Mouse (Mus musculus) cerebellum, adult 11 months (tissue): Measurements from ENCODE around the gene Apoc2.

Experiments used
- DNase-seq: peaks from one replicate; pipeline ENCODE4 v3.0.0; 2022

Gene Apoc2

DNA sequence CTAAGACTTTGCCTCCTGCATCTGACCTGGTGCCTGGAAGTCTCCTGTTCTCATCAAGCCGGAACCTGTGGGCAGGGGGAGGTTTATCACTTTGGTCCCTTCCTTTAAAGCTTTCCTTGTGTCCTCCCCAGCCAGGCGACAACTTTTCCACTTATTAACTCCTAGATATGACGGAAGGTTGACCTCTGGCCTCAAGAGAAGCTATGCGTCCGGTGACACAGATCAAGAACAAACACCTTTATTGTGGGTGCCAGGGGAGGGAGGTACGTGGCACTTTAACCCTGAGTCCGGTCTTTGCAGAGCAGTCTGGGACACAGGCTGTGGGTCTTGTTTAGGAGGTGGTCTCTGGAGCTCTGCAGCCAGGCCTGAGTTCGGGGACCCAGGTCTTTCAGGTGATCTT, at the start of gene Apoc2:
TSS of gene Apoc2 (minus strand) at position 70 of the 400 bp plus-strand sequence.
- DNase-seq: no peak

DNA sequence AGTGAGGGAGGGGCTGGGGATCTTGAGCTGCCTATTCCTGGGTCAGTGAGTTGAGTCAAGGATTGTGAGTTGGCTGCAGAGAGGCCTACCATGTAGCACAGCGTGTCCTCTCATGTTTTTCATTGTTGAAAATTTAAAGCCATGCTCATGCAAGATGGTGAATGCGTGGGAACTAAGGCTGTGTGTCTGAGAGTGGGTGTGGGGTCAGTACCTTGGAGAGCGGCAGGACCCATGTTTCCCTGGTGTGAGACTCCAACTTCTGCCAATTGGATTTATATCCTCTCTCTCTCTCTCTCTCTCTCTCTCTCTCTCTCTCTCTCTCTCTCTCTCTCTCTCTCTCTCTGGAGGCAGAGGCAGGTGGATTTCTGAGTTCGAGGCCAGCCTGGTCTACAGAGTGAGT, 48.8 kb upstream of the Apoc2 start:
- no peak for DNase-seq

DNA sequence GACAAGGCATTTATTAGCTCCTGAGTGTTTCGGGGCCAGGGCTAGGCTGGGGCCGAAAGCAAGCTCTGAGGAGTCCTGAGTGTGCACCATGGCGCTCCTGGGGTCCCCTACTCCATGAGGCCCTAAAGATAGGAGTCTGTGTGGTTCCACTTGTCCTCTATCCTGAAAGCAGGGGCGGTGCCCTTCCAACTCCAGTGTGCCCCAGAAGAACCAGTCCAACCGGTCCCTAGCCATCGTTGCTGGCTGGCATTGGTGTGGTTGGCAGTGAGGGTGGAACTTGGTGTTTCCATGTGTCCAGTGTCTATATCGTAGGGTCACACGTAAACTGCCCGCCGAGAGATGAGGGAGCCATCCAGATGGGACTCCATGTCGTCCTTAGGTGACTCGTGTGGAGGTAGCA, 46.4 kb upstream of the Apoc2 start:
- no peak for DNase-seq

DNA sequence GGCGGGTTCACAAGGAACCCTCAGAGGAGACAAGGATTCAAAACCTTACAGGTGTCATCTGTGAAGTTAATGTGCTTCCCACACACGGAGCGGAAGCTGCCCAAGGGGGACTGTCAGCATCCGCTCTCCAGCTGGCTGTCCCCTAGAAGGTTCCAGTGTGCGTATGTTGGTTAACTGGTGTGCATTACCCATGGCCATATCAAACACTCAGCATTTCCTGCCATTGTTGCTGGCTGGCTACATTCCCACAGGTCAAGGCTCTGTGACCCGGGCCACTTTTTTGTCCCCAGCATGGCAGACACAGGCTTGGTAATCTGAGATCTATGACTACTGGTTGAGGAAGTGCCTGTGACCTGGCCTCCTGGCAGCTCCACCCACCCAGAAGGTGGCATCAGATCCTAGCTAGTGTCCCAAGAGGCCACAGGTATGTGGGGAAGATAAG, 45.0 kb upstream of the Apoc2 start:
- DNase-seq: no peak

DNA sequence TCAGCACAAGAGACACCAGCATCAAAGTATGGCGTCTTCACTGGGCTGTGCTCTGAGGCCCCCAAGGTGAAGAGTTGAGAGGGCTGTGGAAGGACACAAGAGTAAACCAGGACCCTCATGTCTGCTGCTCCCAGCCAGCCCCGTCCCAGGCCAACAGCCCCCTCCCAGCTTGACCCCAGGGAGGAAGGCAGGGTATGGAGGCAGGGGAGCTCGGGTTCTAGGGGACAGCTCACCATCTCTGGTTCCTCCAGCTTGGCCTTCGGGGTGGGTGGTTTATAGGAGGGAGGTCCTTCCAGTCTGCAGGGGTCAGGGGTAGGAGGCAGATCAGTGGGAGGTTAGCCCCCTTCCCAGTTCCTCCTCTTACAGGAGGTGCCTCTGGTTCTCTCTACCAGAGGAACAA, 41.5 kb upstream of the Apoc2 start:
- DNase-seq: no peak

DNA sequence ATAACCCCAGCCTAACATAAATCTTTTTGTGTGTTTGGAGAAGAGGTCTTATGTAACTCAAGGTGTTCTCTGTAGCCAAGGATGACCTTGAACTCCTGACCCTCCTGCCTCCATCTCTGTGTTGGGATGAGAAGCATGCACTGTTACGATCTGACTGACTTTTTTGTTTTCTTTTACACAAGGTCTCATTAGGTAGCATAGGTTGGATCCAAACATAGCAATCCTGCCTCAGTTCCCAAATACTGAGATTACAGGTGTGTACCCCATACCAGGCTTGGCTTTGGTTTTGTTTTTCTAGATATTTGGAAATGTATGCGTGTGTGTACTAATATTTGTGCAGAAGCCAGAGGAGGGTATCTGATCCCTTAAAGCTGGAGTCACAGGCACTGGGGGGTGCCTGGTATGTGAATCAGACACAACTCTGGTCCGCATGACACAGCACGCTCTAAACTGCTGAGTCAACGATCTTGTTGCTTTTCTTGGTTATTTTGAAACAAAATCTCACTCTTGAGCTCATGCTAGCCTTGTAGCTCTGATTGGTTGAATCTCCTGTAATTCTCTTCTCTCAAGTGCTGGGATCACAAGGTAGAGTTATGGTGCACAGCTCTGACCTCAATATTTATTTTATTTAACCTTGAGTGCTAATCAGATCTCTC, 40.7 kb upstream of the Apoc2 start:
- DNase-seq: no peak

DNA sequence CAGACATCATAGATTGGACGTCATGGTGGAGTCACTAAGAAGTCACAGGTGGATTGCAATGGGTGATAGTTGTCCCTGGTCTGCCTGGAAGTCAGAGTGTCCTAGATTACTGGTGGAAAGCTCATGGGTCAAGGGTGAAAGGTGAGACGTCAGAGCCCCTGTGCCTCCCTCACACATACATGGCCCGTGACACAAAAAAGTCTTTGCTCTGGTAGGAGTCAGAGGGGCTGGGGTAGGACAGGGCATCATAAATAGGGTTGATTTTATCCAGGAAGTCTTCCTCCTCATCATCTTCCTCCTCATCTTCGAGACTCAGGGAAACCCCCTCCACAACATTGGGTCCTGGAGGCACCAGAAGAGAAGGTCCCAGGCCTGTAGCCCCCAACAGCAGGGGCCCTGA, 39.6 kb upstream of the Apoc2 start:
- DNase-seq: no peak

DNA sequence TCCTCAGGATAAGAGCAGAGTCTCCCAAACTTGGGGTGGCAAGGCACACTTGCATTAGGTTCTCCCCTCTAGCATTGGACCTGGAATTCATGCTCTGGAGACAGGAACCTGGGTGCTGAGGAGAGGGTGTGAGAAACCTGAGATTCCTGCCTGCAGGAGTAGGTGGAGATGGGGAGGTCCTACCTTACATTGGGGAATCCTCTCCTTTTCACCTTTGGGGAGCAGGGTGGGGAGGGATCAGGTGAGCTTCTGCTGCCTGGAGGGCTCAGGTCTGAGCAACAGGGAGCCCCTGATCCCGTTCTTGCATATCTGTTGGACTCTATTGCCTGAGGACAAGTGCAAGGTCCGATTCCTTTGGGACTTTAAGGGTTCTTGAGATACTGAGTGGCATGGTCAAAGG, 39.1 kb upstream of the Apoc2 start:
- no peak for DNase-seq

DNA sequence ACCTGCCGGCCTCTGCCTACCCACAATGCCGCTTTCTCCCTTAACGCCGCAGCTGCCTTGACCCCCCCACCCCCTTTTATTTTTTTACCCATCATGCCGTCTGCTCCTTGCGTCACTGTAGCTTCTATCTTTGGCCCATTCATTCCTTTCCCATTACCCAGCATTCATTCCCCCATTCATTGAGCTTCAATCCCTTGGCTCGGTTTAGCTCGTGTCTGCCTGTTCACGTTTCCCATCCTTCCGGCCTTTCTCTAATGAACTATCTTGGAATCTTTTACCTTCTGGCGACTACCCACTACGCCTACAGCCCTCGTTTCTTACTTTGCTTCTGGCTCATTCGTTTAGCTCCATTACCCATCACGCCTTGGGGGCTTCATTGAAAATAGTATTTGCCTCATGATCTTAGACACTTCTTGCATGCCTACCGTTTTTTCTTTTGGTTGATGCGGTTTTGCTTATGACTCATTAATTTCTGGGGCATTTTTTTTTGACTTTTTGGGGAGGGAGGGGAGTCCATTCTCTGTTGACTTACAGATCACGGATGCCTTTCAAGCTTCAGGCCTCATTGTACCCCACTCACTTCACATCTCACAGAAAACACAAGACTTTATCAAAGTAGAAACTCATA, 38.4 kb upstream of the Apoc2 start:
- no peak for DNase-seq

DNA sequence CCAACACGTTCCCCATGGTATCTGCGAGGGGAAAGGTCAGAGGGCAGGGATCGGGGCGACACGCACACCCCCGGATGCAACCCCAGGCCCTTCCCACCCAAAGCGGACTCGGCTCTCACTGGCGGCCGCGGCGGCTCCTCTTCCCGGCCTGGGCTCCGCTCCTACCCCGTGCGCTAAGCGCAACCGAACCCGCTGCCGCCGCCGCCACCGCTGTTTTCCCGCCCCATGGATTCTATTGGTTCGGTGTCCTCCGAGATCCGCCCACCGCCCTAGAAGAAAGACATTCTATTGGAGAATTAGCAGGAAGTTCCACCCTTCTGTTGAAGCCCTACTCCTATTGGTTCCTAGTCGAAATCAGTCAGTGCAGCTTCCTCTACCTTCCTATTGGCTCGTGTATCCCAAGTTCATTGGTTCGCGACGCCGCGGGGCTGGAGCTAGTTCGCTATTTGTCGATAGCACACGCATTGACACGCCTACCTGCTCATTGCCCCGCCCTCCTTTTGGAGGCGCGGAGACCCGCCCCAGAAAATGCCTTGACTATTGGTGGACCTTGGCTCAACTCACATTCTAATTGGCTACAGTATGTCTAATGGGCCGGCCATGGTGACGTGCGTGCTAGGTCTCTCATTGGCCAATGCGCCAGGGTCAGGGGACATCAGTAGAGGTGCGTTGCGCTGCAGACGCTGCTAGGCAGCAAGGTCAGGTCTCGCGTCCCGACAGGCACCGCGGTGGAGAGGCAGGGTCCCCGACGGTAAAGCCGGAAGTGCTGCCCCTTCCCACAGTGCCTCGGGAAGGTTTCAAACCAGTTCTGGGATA, 37.7 kb upstream of the Apoc2 start, which contains the start of gene Tomm40:
TSS of gene Tomm40 (minus strand) at position 200 of the 816 bp plus-strand sequence.
- DNase-seq: peak; percentile 99

DNA sequence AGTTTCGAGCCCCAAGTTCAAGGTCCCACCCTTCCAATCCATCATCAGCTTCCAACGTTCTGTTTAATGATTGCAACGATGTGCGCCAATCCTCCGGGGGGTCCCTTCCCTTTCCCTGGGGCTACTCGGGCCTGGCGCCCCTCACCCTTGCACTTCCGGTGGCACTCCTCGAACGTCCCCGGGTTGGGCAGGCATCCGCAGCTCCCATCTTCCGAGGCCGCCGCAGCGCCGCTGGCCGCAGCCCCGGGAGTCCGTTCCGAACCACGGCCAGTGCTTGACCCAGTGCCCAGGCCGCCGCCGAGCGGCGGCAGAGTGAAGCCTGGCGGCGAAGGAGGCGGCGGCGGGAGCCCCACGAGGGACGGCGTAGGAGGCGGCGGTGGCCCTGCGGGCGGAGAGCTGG, 37.1 kb upstream of the Apoc2 start:
- no peak for DNase-seq

DNA sequence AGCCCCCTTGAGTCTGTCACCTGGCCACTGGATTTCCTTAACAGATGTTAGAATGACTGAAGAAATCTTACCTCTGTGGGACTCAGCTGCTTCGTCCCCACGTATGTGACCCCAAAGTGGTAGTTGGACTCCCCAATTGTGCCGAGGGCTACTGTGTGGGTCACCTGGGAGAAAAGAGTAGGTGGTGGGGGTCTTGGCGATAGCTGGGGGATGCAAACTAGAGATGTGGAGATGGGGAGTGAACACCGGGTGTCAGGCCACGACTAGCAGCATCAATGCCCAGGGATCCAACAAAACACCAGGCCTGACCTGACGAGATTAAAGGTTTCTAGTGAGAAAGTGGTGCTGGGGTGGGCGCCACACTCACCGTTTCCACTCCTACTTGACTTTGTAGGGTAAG, 35.9 kb upstream of the Apoc2 start:
- DNase-seq: no peak

DNA sequence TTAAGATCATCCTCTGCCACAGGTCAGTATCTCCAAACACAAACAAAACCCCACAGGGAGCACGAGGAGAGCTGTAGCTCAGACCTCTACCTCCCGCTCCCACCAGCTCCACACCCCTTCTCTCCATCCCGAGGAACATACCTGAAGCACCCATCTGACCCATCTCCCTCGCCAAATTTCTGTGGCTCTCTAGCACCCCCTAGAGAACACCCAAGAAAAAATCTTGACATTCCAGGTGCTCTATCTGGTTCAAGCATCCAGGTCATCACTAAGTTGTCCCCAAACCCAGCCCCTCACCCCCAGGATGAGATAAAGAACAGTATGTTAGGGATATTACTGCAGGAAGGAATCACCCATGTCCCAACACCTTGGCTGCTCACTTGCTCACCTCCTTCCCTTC, 35.5 kb upstream of the Apoc2 start:
- peak; percentile 44 for DNase-seq

DNA sequence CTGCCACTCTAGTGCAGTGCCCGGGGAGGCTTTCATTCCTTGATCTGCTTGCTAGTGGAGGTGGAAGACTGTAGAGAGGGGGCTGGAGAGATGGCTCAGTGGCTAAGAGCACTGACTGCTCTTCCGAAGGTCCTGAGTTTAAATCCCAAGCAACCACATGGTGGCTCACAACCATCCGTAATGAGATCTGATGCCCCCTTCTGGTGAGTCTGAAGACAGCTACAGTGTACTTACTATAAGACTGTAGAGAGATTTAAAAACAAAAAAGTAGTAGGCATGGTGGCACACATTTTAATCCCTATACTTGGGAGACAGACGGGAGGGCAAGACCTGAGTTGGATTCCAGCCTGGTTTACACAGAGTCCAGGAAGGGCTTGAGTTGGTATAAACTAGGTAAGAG, 34.7 kb upstream of the Apoc2 start:
- DNase-seq: no peak

DNA sequence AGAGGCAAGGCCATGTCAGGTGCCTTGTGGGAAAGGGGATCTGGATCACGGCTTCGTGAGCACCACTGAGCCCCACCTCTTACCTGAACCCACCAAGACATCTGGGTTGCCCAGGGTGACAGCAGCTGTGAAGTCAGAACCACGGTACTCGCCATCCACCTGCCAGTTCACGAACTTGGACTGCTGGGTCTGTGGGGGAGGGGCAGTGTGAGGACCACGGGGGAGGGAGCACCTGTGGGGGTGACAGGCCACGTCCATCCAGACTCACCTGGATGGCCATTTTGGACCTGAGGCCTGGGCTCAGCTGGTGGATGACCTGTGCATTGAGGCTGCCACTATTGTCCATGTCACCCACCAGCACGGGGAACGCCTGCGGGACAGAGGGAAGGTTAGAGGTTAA, 32.9 kb upstream of the Apoc2 start:
- no peak for DNase-seq

DNA sequence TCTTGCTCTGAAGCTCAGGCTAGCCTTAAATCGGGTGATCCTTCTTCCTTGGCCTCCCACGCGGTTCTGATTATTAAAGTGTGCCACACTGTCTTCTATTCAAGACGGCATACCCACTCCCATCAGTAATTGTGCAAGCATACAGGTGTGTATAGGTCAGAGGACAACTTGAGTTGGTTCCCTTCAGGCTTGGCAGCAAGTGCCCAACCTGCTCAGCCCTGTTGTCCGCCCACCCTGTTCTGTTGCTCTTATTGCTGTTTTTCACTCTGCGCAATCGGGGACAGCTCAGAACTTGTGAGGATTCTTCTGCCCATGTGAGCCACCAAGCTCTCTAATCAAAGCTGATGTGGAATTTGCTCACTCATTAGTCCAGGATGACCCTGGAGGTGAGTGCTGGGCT, 27.5 kb upstream of the Apoc2 start:
- DNase-seq: no peak

DNA sequence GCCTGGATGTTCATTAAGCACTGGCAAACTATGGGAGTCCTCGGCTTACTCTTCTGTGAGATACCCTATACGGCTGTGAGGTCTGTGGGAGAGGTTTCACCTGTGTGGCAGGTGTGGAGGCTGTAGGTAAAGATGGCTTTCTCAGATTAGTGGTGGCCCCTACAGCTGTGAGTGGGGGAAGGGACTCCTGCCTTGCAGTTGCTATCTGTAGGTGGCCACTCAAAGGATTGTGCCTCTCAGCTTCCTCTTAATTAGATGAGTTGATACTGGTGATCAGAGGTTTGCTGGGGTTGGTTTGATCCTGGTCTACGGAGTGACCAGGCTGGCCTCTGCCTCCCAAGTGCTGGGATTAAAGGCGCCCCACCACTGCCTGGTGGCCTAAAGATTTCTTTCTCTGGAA, 26.7 kb upstream of the Apoc2 start:
- DNase-seq: no peak

DNA sequence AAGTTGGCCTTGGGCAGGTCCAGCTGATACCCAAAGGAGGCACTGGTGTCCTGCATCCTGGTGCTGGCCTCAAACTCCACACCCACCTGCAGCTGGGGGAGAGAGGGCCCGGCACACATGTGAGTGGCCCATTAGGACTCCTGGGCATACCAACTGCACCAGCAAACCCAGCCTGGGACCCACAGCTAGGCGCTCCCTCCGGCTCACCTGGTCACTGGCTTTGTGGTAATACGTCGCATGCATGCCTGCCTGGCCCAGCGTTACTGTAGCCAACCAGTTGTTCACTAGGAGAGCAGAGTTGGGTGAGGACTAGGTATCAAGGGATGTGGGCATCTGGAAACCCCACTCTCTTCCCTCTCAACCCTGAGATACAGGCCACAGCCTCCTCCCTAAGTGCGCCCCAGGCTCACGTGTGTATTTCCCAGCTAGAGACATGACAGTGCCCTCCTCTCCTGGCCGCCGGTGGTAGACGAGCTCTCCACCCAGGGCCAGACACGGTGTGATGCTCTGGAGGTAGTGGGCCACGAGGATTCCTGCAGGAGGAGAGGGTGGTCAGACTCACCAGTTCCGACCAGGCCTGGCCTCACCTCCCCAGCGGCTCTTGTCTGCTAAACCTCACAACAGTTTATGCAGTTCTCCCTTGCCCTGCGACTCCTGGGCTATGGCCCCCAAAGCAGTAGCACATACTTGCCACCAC, 25.3 kb upstream of the Apoc2 start:
- DNase-seq: no peak

DNA sequence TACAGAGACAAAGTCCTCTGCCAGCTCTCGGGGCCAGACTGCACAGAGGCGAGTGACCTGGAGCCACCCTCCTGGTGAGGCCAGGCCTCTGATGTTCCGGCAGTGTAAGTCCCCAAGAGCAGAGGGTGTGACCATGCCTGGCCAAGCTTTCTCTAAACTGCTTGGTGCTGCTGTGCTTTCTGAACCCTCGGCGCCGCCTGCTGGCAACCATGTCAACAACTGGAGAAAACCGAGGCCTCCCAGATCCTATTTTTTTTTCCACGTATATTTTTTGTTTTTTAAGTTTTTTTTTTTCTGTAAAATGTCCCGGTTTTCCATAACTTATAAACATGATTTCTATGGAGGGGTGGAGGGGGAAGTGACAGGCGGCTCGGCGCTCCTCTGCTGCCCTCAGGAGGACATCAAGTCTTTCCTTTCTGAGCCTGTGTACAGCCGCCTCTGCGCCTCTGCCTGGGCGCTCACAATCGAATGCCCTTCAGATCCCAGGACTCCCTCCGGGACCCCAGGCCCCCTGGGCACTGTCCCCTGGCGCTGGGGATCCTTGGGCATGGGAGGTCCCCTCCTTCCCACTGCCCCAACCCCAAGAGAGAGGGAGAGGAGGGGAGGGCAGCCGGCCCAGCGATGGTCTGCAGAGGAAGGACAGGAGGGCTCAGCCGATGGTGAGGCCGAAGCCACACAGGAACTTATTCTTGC, 23.5 kb upstream of the Apoc2 start:
- DNase-seq: no peak

DNA sequence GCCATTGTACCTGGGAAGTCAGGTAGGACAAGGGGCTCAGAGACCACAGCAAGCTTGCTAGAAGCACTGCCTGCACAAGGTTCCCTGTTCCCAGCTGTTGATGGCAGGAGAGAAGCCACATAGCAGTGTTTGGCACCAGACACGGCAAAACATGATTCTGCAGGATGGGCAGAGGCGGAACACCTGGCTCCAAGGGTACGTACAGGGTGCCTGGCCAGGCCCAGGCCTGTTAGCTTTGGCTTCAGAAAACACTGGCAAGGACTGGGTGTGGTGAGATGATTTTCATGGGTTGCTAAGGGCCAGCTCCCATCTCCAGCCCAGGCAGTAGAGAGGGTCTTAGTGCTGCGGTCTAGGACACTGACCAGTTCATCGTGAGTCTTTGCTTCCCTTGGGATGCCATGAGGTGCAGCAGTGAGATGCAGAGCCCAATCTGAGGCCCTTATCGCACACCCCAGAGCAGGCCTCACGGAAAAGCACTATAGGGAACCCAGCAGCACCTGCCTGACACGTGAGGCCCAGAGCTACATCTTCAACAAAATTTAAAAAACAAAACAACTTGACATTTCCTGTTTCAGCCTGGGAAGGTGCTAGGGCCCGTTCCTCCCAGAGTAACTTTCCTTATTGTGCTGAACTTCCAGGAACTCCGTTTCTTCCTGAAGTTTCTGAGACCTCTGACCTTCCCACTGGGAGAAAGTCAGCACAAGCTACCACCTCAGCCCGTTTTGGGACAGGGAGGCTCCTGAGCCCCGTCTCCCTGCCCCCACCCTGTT, 22.7 kb upstream of the Apoc2 start:
- DNase-seq: no peak

DNA sequence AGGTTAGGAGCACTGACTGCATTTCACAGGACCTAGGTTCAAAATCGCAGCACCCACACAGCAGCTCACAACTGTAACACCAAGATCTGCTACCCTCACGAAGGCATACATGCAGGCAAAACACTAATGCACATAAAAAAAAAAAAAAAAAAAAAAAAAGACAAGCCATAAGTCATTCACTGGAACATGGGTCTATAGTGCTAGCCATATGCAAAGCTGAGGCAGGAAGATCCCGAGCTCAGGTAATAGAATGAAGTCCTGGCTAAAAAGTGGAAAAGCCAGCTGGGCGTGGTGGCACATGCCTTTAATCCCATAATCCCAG, 22.0 kb upstream of the Apoc2 start:
- DNase-seq: no peak
